Mouse (Mus musculus) liver, embryonic 13.5 days (tissue): Measurements from ENCODE around the gene Fam228b. TPM values are rescaled to one million over a fixed set of nuclear protein-coding genes. Genes with fewer than 3 reads are reported as not detected.
A peak's percentile ranks its signal among the peaks of the same experiment; 100 is the strongest.
"Not testable (repeated sequence)": the region's sequence is repeated elsewhere in the genome, so short reads cannot be mapped to it uniquely, and the experiment has no call there.

Experiments
- ATAC-seq: fragments of 200-750 bp; cut with Nextera tagmentation; 2 replicates; pipeline ENCODE4 v1.8.0; 2017; ENCODE audit warnings: low read depth, mild to moderate bottlenecking, moderate number of reproducible peaks, moderate library complexity
- DNase-seq: peaks from one replicate; pipeline ENCODE4 v3.0.0; 2022
- H3K27ac ChIP-seq: fragments of 300-500 bp; sonication (generic); 2 replicates; pipeline ENCODE4 v1.5.1; 2015; ENCODE audit warnings: moderate library complexity, mild to moderate bottlenecking, inconsistent platforms
- H3K27me3 ChIP-seq: fragments of 300-500 bp; sonication (generic); 2 replicates; pipeline ENCODE4 v1.6.1; 2015; ENCODE audit warnings: mild to moderate bottlenecking, inconsistent platforms
- H3K36me3 ChIP-seq: fragments of 300-500 bp; sonication (generic); 2 replicates; pipeline ENCODE4 v1.6.1; 2015; ENCODE audit warnings: mild to moderate bottlenecking, inconsistent platforms
- H3K4me1 ChIP-seq: fragments of 300-500 bp; sonication (generic); replicated peaks from 2 replicates; pipeline ENCODE4 v1.6.1; 2015; ENCODE audit warnings: inconsistent platforms
- H3K4me2 ChIP-seq: fragments of 300-500 bp; sonication (generic); 2 replicates; pipeline ENCODE4 v1.6.1; 2015; ENCODE audit warnings: inconsistent platforms, mild to moderate bottlenecking, moderate library complexity
- H3K4me3 ChIP-seq: fragments of 300-500 bp; sonication (generic); replicated peaks from 2 replicates; pipeline ENCODE4 v1.5.1; 2015; ENCODE audit warnings: mild to moderate bottlenecking, inconsistent platforms
- H3K9ac ChIP-seq: fragments of 300-500 bp; sonication (generic); 2 replicates; pipeline ENCODE4 v1.6.1; 2015; ENCODE audit warnings: mild to moderate bottlenecking, inconsistent platforms
- H3K9me3 ChIP-seq: fragments of 300-500 bp; sonication (generic); replicated peaks from 2 replicates; pipeline ENCODE4 v1.6.1; 2016; ENCODE audit warnings: inconsistent platforms
- WGBS: fragments of 180-500 bp; shearing (Covaris S2); methylation state at CpG from one replicate; pipeline ENCODE4 v1.1.7; 2015; ENCODE audit not compliant: insufficient replicate concordance; 5-methylcytosine and 5-hydroxymethylcytosine counted together
- polyA plus RNA-seq: library from polyadenylated mRNA; unstranded; fragments of >200 nt; fragmentation: Nextera tagmentation; extraction: Ambion mirVana; gene quantifications from 2 replicates; pipeline ENCODE4 v1.2.1, GENCODE M21; 2015

The Fam228b gene
- polyA plus RNA-seq, 1 experiment from 2014 or later, result 0.89 TPM

GRCm38 (mm10) chr12:4708881-4709604, 60.0 kb downstream of the Fam228b start:
- WGBS, result 76% methylated on average over 8 of the region's 8 CpGs
- Histone ChIP-seq H3K27me3 (no peaks in the 10 kb centered on the region), H3K9me3 (no peaks in the 10 kb centered on the region), H3K9ac (no peak overlapping the region), H3K36me3 (peaks cover 64% of the 10 kb centered on the region), H3K4me2 (no peak overlapping the region), H3K4me1 (no peaks in the 10 kb centered on the region), H3K27ac (no peak overlapping the region), H3K4me3 (no peak overlapping the region)
- ATAC-seq, result 0 out of 2 replicates have a peak, but pooled peaks have one; percentile 7
- no peak for DNase-seq

- H3K9ac ChIP-seq, result no peak overlapping the region
- no peak for ATAC-seq
- H3K4me2 ChIP-seq, result no peak overlapping the region
- no peaks in the 10 kb centered on the region for H3K27me3 ChIP-seq
- 85% methylated on average over 4 of the region's 4 CpGs for WGBS
- no peaks in the 10 kb centered on the region for H3K9me3 ChIP-seq
- DNase-seq, result no peak
- H3K27ac ChIP-seq, result no peak overlapping the region
- no peaks in the 10 kb centered on the region for H3K4me1 ChIP-seq
- peaks cover 60% of the 10 kb centered on the region for H3K36me3 ChIP-seq
- H3K4me3 ChIP-seq, result no peak overlapping the region
Observed at GRCm38 (mm10) chr12:4708296-4708695, 60.8 kb downstream of the Fam228b start.

GRCm38 (mm10) chr12:4707488-4708017, 61.5 kb downstream of the Fam228b start:
- Histone ChIP-seq H3K4me2 (no peak overlapping the region), H3K27ac (no peak overlapping the region), H3K27me3 (no peaks in the 10 kb centered on the region), H3K9me3 (no peaks in the 10 kb centered on the region), H3K4me3 (no peak overlapping the region), H3K4me1 (no peaks in the 10 kb centered on the region), H3K9ac (no peak overlapping the region), H3K36me3 (peaks cover 56% of the 10 kb centered on the region)
- no peak for ATAC-seq
- 83% methylated on average over 14 of the region's 14 CpGs for WGBS
- DNase-seq, result no peak

GRCm38 (mm10) chr12:4706901-4707300, 62.2 kb downstream of the Fam228b start:
- Histone ChIP-seq H3K9me3 (no peaks in the 10 kb centered on the region), H3K27me3 (no peaks in the 10 kb centered on the region), H3K9ac (no peak overlapping the region), H3K4me2 (no peak overlapping the region), H3K27ac (no peak overlapping the region), H3K4me3 (no peak overlapping the region), H3K4me1 (no peaks in the 10 kb centered on the region), H3K36me3 (peaks cover 55% of the 10 kb centered on the region)
- DNase-seq, result no peak
- WGBS, result 79% methylated on average over 10 of the region's 10 CpGs
- no peak for ATAC-seq

- H3K4me2 ChIP-seq, result no peak overlapping the region
- H3K27ac ChIP-seq, result no peak overlapping the region
- no peaks in the 10 kb centered on the region for H3K27me3 ChIP-seq
- H3K4me3 ChIP-seq, result no peak overlapping the region
- peaks cover 57% of the 10 kb centered on the region for H3K36me3 ChIP-seq
- H3K4me1 ChIP-seq, result no peaks in the 10 kb centered on the region
- ATAC-seq (no peak), DNase-seq (no peak)
- no peak overlapping the region for H3K9ac ChIP-seq
- 80% methylated on average over 5 of the region's 5 CpGs for WGBS
- H3K9me3 ChIP-seq, result no peaks in the 10 kb centered on the region
Observed at GRCm38 (mm10) chr12:4706175-4706574, 62.9 kb downstream of the Fam228b start.

GRCm38 (mm10) chr12:4705626-4706025, 63.4 kb downstream of the Fam228b start:
- not testable (repeated sequence) for H3K4me3 ChIP-seq, H3K9ac ChIP-seq, H3K27me3 ChIP-seq, H3K4me1 ChIP-seq, H3K9me3 ChIP-seq, H3K27ac ChIP-seq, DNase-seq, ATAC-seq, H3K4me2 ChIP-seq
- peaks cover 62% of the 10 kb centered on the region for H3K36me3 ChIP-seq
- WGBS, result 51% methylated on average over 6 of the region's 6 CpGs

- ATAC-seq, result no peak
- H3K9me3 ChIP-seq, result no peaks in the 10 kb centered on the region
- 87% methylated on average over 1 of the region's 1 CpGs for WGBS
Observed at GRCm38 (mm10) chr12:4694534-4694933, 74.5 kb downstream of the Fam228b start.

GRCm38 (mm10) chr12:4691193-4691592, 77.9 kb downstream of the Fam228b start:
- Histone ChIP-seq H3K9ac (no peak overlapping the region), H3K4me2 (no peak overlapping the region), H3K9me3 (no peaks in the 10 kb centered on the region), H3K36me3 (peaks cover 21% of the 10 kb centered on the region), H3K27ac (no peak overlapping the region), H3K4me1 (peaks cover 18% of the 10 kb centered on the region), H3K27me3 (no peaks in the 10 kb centered on the region), H3K4me3 (no peak overlapping the region)
- ATAC-seq, result no peak
- 79% methylated on average over 3 of the region's 3 CpGs for WGBS
- no peak for DNase-seq

More at GRCm38 (mm10) chr12:4694534-4694933, 74.5 kb downstream of the Fam228b start:
- H3K27me3 ChIP-seq, result no peaks in the 10 kb centered on the region
- H3K4me1 ChIP-seq, result peaks cover 10% of the 10 kb centered on the region
- peaks cover 25% of the 10 kb centered on the region for H3K36me3 ChIP-seq
- H3K4me2 ChIP-seq, result no peak overlapping the region
- no peak for DNase-seq
- H3K4me3 ChIP-seq, result no peak overlapping the region
- H3K27ac ChIP-seq, result no peak overlapping the region
- no peak overlapping the region for H3K9ac ChIP-seq

Other genes with a start within 250 kb of the Fam228b start
- gene Itsn2, start 176.6 kb downstream of the Fam228b start, polyA plus RNA-seq, result 24.2 and 27.9 TPM in 2 replicates
- not detected in 2 replicates for gene Gm3625, start 176.3 kb downstream of the Fam228b start, polyA plus RNA-seq
- gene Fam228a, start 30.8 kb downstream of the Fam228b start, polyA plus RNA-seq, result 0.05 TPM in 1 of 2 replicates, not detected in the other
- 1.2 and 1.5 TPM in 2 replicates for gene Pfn4, start 245 bp downstream of the Fam228b start, polyA plus RNA-seq
- 147 and 158 TPM in 2 replicates for gene Sf3b6, start 48.3 kb upstream of the Fam228b start, polyA plus RNA-seq
- 3.2 and 3.6 TPM in 2 replicates for gene Fkbp1b, start 72.3 kb upstream of the Fam228b start, polyA plus RNA-seq
- 16.1 and 17.3 TPM in 2 replicates for gene Wdcp, start 74.0 kb upstream of the Fam228b start, polyA plus RNA-seq
- gene Mfsd2b, start 105.1 kb upstream of the Fam228b start, polyA plus RNA-seq, result 61.2 and 64.9 TPM in 2 replicates
- 35.8 and 45.1 TPM in 2 replicates for gene Ubxn2a, start 138.4 kb upstream of the Fam228b start, polyA plus RNA-seq
- 4.9 and 5.1 TPM in 2 replicates for gene Atad2b, start 148.1 kb upstream of the Fam228b start, polyA plus RNA-seq